Mouse (Mus musculus): ENCODE results near the gene Shroom1.

Gene Shroom1

GRCm38 (mm10) chr11:53516775-53517627 is 60.0 kb downstream of the Shroom1 start:
- no peak for DNase-seq

All from cerebellum, adult 9-10 months (tissue).